Mouse (Mus musculus): ENCODE data around the gene Ssrp1. TPM values are rescaled to one million over a fixed set of nuclear protein-coding genes. Genes with fewer than 3 reads are reported as not detected.

Ssrp1 gene
- 180 and 194 TPM in 2 replicates for polyA plus RNA-seq (2014; fragmentation: Nextera tagmentation; extraction: Ambion mirVana)

DNA sequence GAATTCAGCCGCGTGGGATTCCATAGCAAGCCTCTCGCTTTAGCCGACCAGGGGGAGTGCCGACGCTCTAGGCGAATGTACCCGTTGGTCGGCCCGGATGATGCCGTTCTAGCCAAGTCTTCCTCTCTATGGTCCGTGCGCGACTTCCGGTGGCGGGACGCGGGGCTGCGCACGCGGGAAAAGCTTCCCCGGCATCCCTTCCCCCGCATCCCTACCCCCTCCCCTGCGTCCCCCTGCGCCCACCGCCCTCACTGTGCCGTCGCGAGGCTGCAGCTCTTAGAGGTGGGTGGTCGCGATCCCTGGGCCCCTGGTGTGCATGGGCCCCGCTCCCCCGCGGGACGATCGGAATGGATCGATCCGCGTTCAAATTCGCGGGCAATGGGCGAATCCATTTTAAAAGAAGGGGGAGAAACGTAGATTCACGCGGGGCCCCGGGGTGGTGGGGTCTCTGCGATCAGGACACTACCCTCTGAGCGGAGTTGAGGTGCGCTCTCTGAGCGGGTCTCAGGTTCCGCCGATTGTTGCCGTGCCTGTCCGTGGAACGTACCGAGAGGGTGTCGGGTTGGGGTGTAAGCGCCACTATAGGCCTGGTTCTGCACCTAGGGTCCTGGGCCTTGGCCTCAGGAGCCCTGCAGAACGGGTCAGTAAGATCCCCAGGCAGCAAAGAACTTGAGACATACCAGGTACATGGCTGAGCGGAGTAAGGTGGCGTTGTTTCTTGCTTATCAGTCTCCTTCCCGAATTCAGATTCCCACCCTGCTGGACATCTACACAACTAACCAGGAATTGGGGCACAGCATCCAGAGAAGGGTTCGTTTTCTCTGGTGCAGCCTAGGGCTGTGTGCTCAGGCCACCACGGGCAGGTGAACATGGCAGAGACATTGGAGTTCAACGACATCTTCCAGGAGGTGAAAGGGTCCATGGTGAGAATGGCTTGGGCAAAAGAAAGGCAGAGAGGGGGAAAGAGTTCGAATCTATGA is at the start of gene Ssrp1, which contains the start of gene P2rx3:
Gene Ssrp1 (plus strand): TSS at position 188 of the 980 bp plus-strand sequence.
Gene P2rx3 (minus strand): TSS at position 416 of the 980 bp plus-strand sequence.
- Histone ChIP-seq H3K27me3 (ENCODE audit: control insufficient read depth, insufficient read depth, low read length) (no peaks in the 10 kb centered on the region), H3K9ac (ENCODE audit: low read depth, low read length) (peak within 1 kb of the TSS; percentile 99), H3K27ac (ENCODE audit: low read depth, low read length) (peak within 1 kb of the TSS; percentile 85), H3K4me3 (ENCODE audit: low read depth, low read length) (peak within 1 kb of the TSS; percentile 80), H3K9me3 (replicated peaks; ENCODE audit: control insufficient read depth, low read length) (no peaks in the 10 kb centered on the region), H3K36me3 (ENCODE audit: control insufficient read depth, insufficient read depth, low read length) (peaks cover 31% of the 10 kb centered on the region), H3K4me1 (ENCODE audit: control insufficient read depth, insufficient read depth, low read length) (0 out of 2 replicates have a peak, but pooled peaks cover 4% of the 10 kb centered on the region), H3K4me2 (peak within 1 kb of the TSS; percentile 90)
- peak; percentile 92 for ATAC-seq (replicated peaks; ENCODE audit: insufficient number of reproducible peaks, low FRiP score, low TSS enrichment)
- 1% methylated on average over 66 of the region's 66 CpGs for WGBS (ENCODE audit: insufficient replicate concordance)

DNA sequence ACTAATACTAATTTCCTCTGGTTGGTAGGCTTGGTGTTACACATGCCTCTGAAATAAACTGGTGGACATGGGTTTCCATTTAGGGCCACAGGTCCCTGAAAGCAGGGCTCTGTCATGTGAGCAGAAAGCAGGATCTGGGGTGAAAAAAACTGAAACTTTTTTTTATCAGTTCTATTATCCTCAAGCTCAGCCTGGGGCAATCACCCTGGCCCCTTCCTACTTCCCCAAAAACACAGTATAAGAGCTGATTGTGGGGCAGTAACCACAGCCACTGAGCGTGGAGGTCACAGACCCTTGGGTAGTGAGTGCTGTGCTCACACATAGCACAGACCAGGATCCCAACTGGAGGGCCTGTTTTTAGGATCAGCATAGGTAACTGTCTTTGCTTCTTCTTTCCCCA is 49.1 kb upstream of the Ssrp1 start, which contains the start of gene Prg3:
Gene Prg3 (plus strand): TSS at position 286 of the 400 bp plus-strand sequence.
- Histone ChIP-seq H3K9me3 (replicated peaks; ENCODE audit: control insufficient read depth, low read length) (no peaks in the 10 kb centered on the region), H3K9ac (ENCODE audit: low read depth, low read length) (no peak within 1 kb of the TSS)
- 63% methylated on average over 1 of the region's 1 CpGs for WGBS (ENCODE audit: insufficient replicate concordance)

DNA sequence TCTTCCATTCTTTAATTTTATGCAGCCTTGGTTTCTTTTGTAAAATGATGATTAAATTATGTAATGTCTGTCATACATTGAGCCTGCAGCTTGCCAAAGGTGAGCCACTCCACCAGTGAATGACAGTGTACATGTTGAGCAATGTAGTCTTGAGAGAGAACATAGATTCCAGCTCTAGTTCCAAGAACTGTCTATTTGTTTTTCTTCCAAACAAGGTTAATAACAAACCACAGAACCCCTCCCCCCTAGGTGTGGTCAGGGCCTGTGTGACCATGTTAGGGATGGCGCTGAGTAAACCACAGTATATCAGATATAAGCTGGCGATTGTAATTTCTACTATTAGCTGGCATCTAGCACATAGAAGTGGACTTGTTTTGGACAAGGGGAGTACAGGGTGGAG is 40.7 kb upstream of the Ssrp1 start:
- Histone ChIP-seq H3K9me3 (replicated peaks; ENCODE audit: control insufficient read depth, low read length) (no peaks in the 10 kb centered on the region), H3K36me3 (ENCODE audit: control insufficient read depth, insufficient read depth, low read length) (no peaks in the 10 kb centered on the region), H3K27me3 (ENCODE audit: control insufficient read depth, insufficient read depth, low read length) (no peaks in the 10 kb centered on the region), H3K4me3 (ENCODE audit: low read depth, low read length) (no peak overlapping the region), H3K27ac (ENCODE audit: low read depth, low read length) (no peak overlapping the region), H3K4me1 (ENCODE audit: control insufficient read depth, insufficient read depth, low read length) (no peaks in the 10 kb centered on the region), H3K4me2 (no peak overlapping the region), H3K9ac (ENCODE audit: low read depth, low read length) (no peak overlapping the region)
- ATAC-seq (replicated peaks; ENCODE audit: insufficient number of reproducible peaks, low FRiP score, low TSS enrichment) = no peak
- 85% methylated on average over 2 of the region's 2 CpGs for WGBS (ENCODE audit: insufficient replicate concordance)

More for the DNA sequence above, 49.1 kb upstream of the Ssrp1 start, which contains the start of gene Prg3:
- Histone ChIP-seq H3K4me1 (ENCODE audit: control insufficient read depth, insufficient read depth, low read length) (no peaks in the 10 kb centered on the region), H3K4me2 (no peak within 1 kb of the TSS), H3K36me3 (ENCODE audit: control insufficient read depth, insufficient read depth, low read length) (no peaks in the 10 kb centered on the region), H3K27me3 (ENCODE audit: control insufficient read depth, insufficient read depth, low read length) (no peaks in the 10 kb centered on the region), H3K4me3 (ENCODE audit: low read depth, low read length) (no peak within 1 kb of the TSS), H3K27ac (ENCODE audit: low read depth, low read length) (no peak within 1 kb of the TSS)
- ATAC-seq (replicated peaks; ENCODE audit: insufficient number of reproducible peaks, low FRiP score, low TSS enrichment) = no peak

GRCm38 (mm10) chr2:84999486-85000181 is 37.4 kb upstream of the Ssrp1 start:
- H3K9me3 ChIP-seq (replicated peaks; ENCODE audit: control insufficient read depth, low read length) = no peaks in the 10 kb centered on the region
- 57% methylated on average over 3 of the region's 3 CpGs for WGBS (ENCODE audit: insufficient replicate concordance)
- no peak overlapping the region for H3K4me3 ChIP-seq (ENCODE audit: low read depth, low read length)
- H3K36me3 ChIP-seq (ENCODE audit: control insufficient read depth, insufficient read depth, low read length) = no peaks in the 10 kb centered on the region
- no peaks in the 10 kb centered on the region for H3K27me3 ChIP-seq (ENCODE audit: control insufficient read depth, insufficient read depth, low read length)
- H3K9ac ChIP-seq (ENCODE audit: low read depth, low read length) = no peak overlapping the region
- no peak for ATAC-seq (replicated peaks; ENCODE audit: insufficient number of reproducible peaks, low FRiP score, low TSS enrichment)
- H3K27ac ChIP-seq (ENCODE audit: low read depth, low read length) = no peak overlapping the region
- peaks cover 6% of the 10 kb centered on the region; the same call in 1 of the 2 replicates for H3K4me1 ChIP-seq (ENCODE audit: control insufficient read depth, insufficient read depth, low read length)
- no peak overlapping the region for H3K4me2 ChIP-seq

DNA sequence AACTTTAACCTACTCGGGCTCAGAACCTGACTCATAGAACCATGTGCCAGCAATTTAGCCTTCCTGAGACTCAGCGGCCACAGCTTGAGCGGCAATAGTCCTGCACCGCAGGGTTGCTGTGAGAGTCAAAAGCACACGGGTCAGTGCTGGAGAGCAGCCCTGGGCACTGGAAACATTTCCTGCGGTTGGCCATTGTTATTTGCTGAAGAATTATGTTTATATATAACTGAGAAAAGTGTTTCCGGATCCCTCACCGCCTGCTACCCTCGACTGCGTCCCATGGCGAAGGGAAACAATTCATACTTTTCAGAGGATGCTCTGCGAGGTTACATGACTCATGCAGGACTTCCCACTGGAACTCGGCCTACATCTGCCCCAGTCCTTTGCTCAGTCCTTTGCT is 35.5 kb upstream of the Ssrp1 start:
- 85% methylated on average over 13 of the region's 13 CpGs for WGBS (ENCODE audit: insufficient replicate concordance)
- no peak overlapping the region for H3K9ac ChIP-seq (ENCODE audit: low read depth, low read length)
- H3K4me3 ChIP-seq (ENCODE audit: low read depth, low read length) = no peak overlapping the region
- no peak overlapping the region for H3K27ac ChIP-seq (ENCODE audit: low read depth, low read length)
- H3K27me3 ChIP-seq (ENCODE audit: control insufficient read depth, insufficient read depth, low read length) = no peaks in the 10 kb centered on the region
- no peak for ATAC-seq (replicated peaks; ENCODE audit: insufficient number of reproducible peaks, low FRiP score, low TSS enrichment)
- no peaks in the 10 kb centered on the region for H3K36me3 ChIP-seq (ENCODE audit: control insufficient read depth, insufficient read depth, low read length)
- H3K4me2 ChIP-seq = no peak overlapping the region
- H3K4me1 ChIP-seq (ENCODE audit: control insufficient read depth, insufficient read depth, low read length) = peaks cover 6% of the 10 kb centered on the region; the same call in 1 of the 2 replicates
- no peaks in the 10 kb centered on the region for H3K9me3 ChIP-seq (replicated peaks; ENCODE audit: control insufficient read depth, low read length)

GRCm38 (mm10) chr2:85002575-85002974 is 34.5 kb upstream of the Ssrp1 start:
- Histone ChIP-seq H3K36me3 (ENCODE audit: control insufficient read depth, insufficient read depth, low read length) (no peaks in the 10 kb centered on the region), H3K9ac (ENCODE audit: low read depth, low read length) (no peak overlapping the region), H3K27me3 (ENCODE audit: control insufficient read depth, insufficient read depth, low read length) (no peaks in the 10 kb centered on the region), H3K9me3 (replicated peaks; ENCODE audit: control insufficient read depth, low read length) (no peaks in the 10 kb centered on the region), H3K4me3 (ENCODE audit: low read depth, low read length) (no peak overlapping the region), H3K27ac (ENCODE audit: low read depth, low read length) (no peak overlapping the region), H3K4me2 (no peak overlapping the region), H3K4me1 (ENCODE audit: control insufficient read depth, insufficient read depth, low read length) (peaks cover 6% of the 10 kb centered on the region; the same call in 1 of the 2 replicates)
- 38% methylated on average over 8 of the region's 8 CpGs for WGBS (ENCODE audit: insufficient replicate concordance)
- ATAC-seq (replicated peaks; ENCODE audit: insufficient number of reproducible peaks, low FRiP score, low TSS enrichment) = peak; percentile 28; the same call in 1 of the 2 replicates

GRCm38 (mm10) chr2:85004341-85004740 is 32.7 kb upstream of the Ssrp1 start:
- H3K9ac ChIP-seq (ENCODE audit: low read depth, low read length) = no peak overlapping the region
- no peak for ATAC-seq (replicated peaks; ENCODE audit: insufficient number of reproducible peaks, low FRiP score, low TSS enrichment)
- H3K4me2 ChIP-seq = no peak overlapping the region
- no peaks in the 10 kb centered on the region for H3K9me3 ChIP-seq (replicated peaks; ENCODE audit: control insufficient read depth, low read length)
- H3K4me1 ChIP-seq (ENCODE audit: control insufficient read depth, insufficient read depth, low read length) = peaks cover 6% of the 10 kb centered on the region; the same call in 1 of the 2 replicates
- H3K27me3 ChIP-seq (ENCODE audit: control insufficient read depth, insufficient read depth, low read length) = no peaks in the 10 kb centered on the region
- no peaks in the 10 kb centered on the region for H3K36me3 ChIP-seq (ENCODE audit: control insufficient read depth, insufficient read depth, low read length)
- no peak overlapping the region for H3K27ac ChIP-seq (ENCODE audit: low read depth, low read length)
- H3K4me3 ChIP-seq (ENCODE audit: low read depth, low read length) = no peak overlapping the region
- WGBS (ENCODE audit: insufficient replicate concordance) = 71% methylated on average over 4 of the region's 4 CpGs

DNA sequence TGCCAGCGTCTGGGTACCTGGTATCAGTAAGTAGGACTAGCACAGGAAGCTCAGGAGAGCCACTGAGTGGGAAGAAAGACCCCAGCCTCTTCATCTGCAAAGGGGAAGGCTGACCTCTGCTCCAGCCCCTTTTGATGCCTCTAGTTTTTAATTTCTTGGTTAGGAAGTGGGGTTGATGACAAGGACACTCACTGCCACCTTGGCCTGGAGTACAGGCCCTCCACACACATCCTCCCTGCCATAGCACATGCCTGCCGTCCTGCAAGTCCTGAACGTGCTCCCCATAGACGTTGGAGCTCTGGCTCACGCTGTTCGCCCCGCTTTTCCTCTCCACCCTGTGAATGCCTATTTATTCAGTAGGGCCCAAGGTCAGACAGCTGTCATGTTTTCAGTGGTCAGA is 30.4 kb upstream of the Ssrp1 start:
- WGBS (ENCODE audit: insufficient replicate concordance) = 56% methylated on average over 7 of the region's 7 CpGs
- Histone ChIP-seq H3K4me1 (ENCODE audit: control insufficient read depth, insufficient read depth, low read length) (peaks cover 19% of the 10 kb centered on the region), H3K9ac (ENCODE audit: low read depth, low read length) (no peak overlapping the region), H3K27ac (ENCODE audit: low read depth, low read length) (no peak overlapping the region), H3K27me3 (ENCODE audit: control insufficient read depth, insufficient read depth, low read length) (no peaks in the 10 kb centered on the region), H3K9me3 (replicated peaks; ENCODE audit: control insufficient read depth, low read length) (no peaks in the 10 kb centered on the region), H3K4me2 (no peak overlapping the region), H3K36me3 (ENCODE audit: control insufficient read depth, insufficient read depth, low read length) (no peaks in the 10 kb centered on the region), H3K4me3 (ENCODE audit: low read depth, low read length) (no peak overlapping the region)
- no peak for ATAC-seq (replicated peaks; ENCODE audit: insufficient number of reproducible peaks, low FRiP score, low TSS enrichment)

Data from heart, embryonic 11.5 days (tissue).